Mouse (Mus musculus) CH12.LX (cell line): ENCODE results near the gene Olfr855. TPM values are rescaled to one million over a fixed set of nuclear protein-coding genes. Genes with fewer than 3 reads are reported as not detected.

Source experiments
- DNase-seq: peaks from one replicate; pipeline ENCODE4 v3.0.0-alpha.2; 2013; ENCODE audit errors: extremely low read depth
- H3K27ac ChIP-seq: 2 replicates; pipeline ENCODE4 v1.5.1; 2012; ENCODE audit warnings: low read depth, mild to moderate bottlenecking, control low read depth, moderate library complexity; ENCODE audit not compliant: insufficient read depth
- H3K27me3 ChIP-seq: replicated peaks from 2 replicates; pipeline ENCODE3; 2012; ENCODE audit warnings: inconsistent platforms
- H3K36me3 ChIP-seq, 2 experiments: replicated peaks in 1 of 2; 2 replicates each; pipeline versions ENCODE3 to v1.6.1; 2012; ENCODE audit warnings: inconsistent platforms in 1 of 2, low read length in 1 of 2, mild to moderate bottlenecking in 1 of 2, mixed read lengths in 1 of 2, moderate library complexity in 1 of 2; ENCODE audit not compliant: control insufficient read depth in 1 of 2, insufficient read depth in 1 of 2
- H3K4me1 ChIP-seq, 2 experiments: 2 replicates each; pipeline ENCODE4 v1.6.1; 2012; ENCODE audit warnings: inconsistent platforms in 1 of 2, moderate library complexity in 1 of 2; ENCODE audit not compliant: insufficient read depth in 2 of 2, control insufficient read depth in 1 of 2
- H3K4me2 ChIP-seq: 2 replicates; pipeline ENCODE4 v1.6.1; 2012; ENCODE audit warnings: low read depth, mild to moderate bottlenecking, control low read depth; ENCODE audit not compliant: poor library complexity, insufficient read depth, severe bottlenecking
- H3K4me3 ChIP-seq, 3 experiments: fragments of 150-350 bp in 1 of 3; sonication (generic) in 1 of 3; replicated peaks in 1 of 3; 2 replicates each; pipeline versions ENCODE3 to v1.5.1; 2011 to 2012; ENCODE audit warnings: low read depth in 2 of 3, low read length in 2 of 3, mild to moderate bottlenecking in 2 of 3, moderate library complexity in 2 of 3, control low read depth in 1 of 3, improper control_type of control experiment in 1 of 3, inconsistent platforms in 1 of 3, mixed read lengths in 1 of 3; ENCODE audit not compliant: poor library complexity in 1 of 3
- H3K79me2 ChIP-seq: replicated peaks from 2 replicates; pipeline ENCODE4 v1.6.1; 2012; ENCODE audit warnings: mild to moderate bottlenecking, moderate library complexity; ENCODE audit not compliant: control insufficient read depth, poor library complexity, insufficient read depth, severe bottlenecking; ENCODE audit errors: extremely low read depth
- H3K9ac ChIP-seq: 2 replicates; pipeline ENCODE4 v1.6.1; 2012; ENCODE audit warnings: low read depth, mild to moderate bottlenecking, control low read depth, moderate library complexity; ENCODE audit not compliant: insufficient read depth
- H3K9me3 ChIP-seq: replicated peaks from 2 replicates; pipeline ENCODE3; 2012; ENCODE audit warnings: low read length, inconsistent platforms, mixed read lengths
- CHD2 ChIP-seq: IDR thresholded peaks from 2 replicates; pipeline ENCODE4 v1.6.1; 2011; ENCODE audit warnings: low read length, improper control_type of control experiment
- EP300 ChIP-seq: IDR thresholded peaks from 2 replicates; pipeline ENCODE4 v1.6.1; 2011; ENCODE audit warnings: low read length, improper control_type of control experiment
- ETS1 ChIP-seq: conservative IDR thresholded peaks from 2 replicates; pipeline ENCODE4 v1.6.1; 2012; ENCODE audit warnings: low read depth, mild to moderate bottlenecking, inconsistent platforms, low read length, improper control_type of control experiment, moderate library complexity
- GABPA ChIP-seq: IDR thresholded peaks from 2 replicates; pipeline ENCODE4 v1.6.1; 2012; ENCODE audit warnings: low read depth, low read length, improper control_type of control experiment, inconsistent platforms; ENCODE audit not compliant: insufficient replicate concordance
- HCFC1 ChIP-seq: IDR thresholded peaks from 2 replicates; pipeline ENCODE4 v1.6.1; 2012; ENCODE audit warnings: low read depth, mild to moderate bottlenecking, inconsistent platforms, low read length, improper control_type of control experiment
- IRF4 ChIP-seq: IDR thresholded peaks from 2 replicates; pipeline ENCODE4 v1.6.1; 2014; ENCODE audit warnings: low read depth, mild to moderate bottlenecking, inconsistent platforms, low read length, improper control_type of control experiment
- MAFK ChIP-seq: IDR thresholded peaks from 2 replicates; pipeline ENCODE4 v1.6.1; 2011; ENCODE audit warnings: low read length, improper control_type of control experiment; ENCODE audit not compliant: insufficient replicate concordance
- MEF2A ChIP-seq: IDR thresholded peaks from 2 replicates; pipeline ENCODE4 v1.6.1; 2014; ENCODE audit warnings: low read depth, mild to moderate bottlenecking, inconsistent platforms, low read length, improper control_type of control experiment, borderline replicate concordance
- MYC ChIP-seq: IDR thresholded peaks from 2 replicates; pipeline ENCODE4 v1.6.1; 2011; ENCODE audit warnings: low read depth, mild to moderate bottlenecking, improper control_type of control experiment, low read length
- POLR2AphosphoS2 ChIP-seq: IDR thresholded peaks from 2 replicates; pipeline ENCODE4 v1.6.1; 2011; ENCODE audit warnings: low read depth, low read length, improper control_type of control experiment
- RAD21 ChIP-seq: IDR thresholded peaks from 2 replicates; pipeline ENCODE4 v1.6.1; 2011; ENCODE audit warnings: low read depth, mild to moderate bottlenecking, low read length, improper control_type of control experiment, moderate library complexity
- RCOR1 ChIP-seq: conservative IDR thresholded peaks from 2 replicates; pipeline ENCODE4 v1.6.1; 2012; ENCODE audit warnings: low read depth, mild to moderate bottlenecking, inconsistent platforms, low read length, improper control_type of control experiment
- SIN3A ChIP-seq: IDR thresholded peaks from 2 replicates; pipeline ENCODE4 v1.6.1; 2012; ENCODE audit warnings: low read length, improper control_type of control experiment, inconsistent platforms
- UBTF ChIP-seq: IDR thresholded peaks from 2 replicates; pipeline ENCODE4 v1.6.1; 2012; ENCODE audit warnings: low read depth, mild to moderate bottlenecking, inconsistent platforms, low read length, improper control_type of control experiment, moderate library complexity
- USF1 ChIP-seq: IDR thresholded peaks from 2 replicates; pipeline ENCODE4 v1.6.1; 2014; ENCODE audit warnings: low read depth, mild to moderate bottlenecking, inconsistent platforms, low read length, improper control_type of control experiment
- USF2 ChIP-seq: conservative IDR thresholded peaks from 2 replicates; pipeline ENCODE4 v1.6.1; 2011; ENCODE audit warnings: low read depth, low read length, improper control_type of control experiment
- ZC3H11A ChIP-seq: IDR thresholded peaks from 2 replicates; pipeline ENCODE4 v1.6.1; 2012; ENCODE audit warnings: low read depth, mild to moderate bottlenecking, inconsistent platforms, low read length, improper control_type of control experiment
- ZKSCAN1 ChIP-seq: IDR thresholded peaks from 2 replicates; pipeline ENCODE4 v1.6.1; 2012; ENCODE audit warnings: low read depth, inconsistent platforms, low read length, improper control_type of control experiment, borderline replicate concordance
- ZNF384 ChIP-seq: IDR thresholded peaks from 2 replicates; pipeline ENCODE4 v1.6.1; 2012; ENCODE audit warnings: low read depth, low read length, improper control_type of control experiment, inconsistent platforms
- dilution Hi-C: fragments of 300-500 bp; cut with MboI; formaldehyde crosslinking; loops from 2 replicates; pipeline ENCODE4 v1.14.3; 2020; ENCODE audit warnings: low sequenced_read_pairs; ENCODE audit not compliant: extremely low pct_unique_long_range_greater_than_20kb, extremely low pct_ligation_motif_present
- in situ Hi-C: fragments of 300-500 bp; cut with MboI; formaldehyde crosslinking; loops from 3 replicates; pipeline ENCODE4 v1.14.3; 2019; ENCODE audit warnings: low sequenced_read_pairs, low pct_ligation_motif_present, low pct_unique_long_range_greater_than_20kb, mixed read lengths
- polyA plus RNA-seq: library from polyadenylated mRNA; unstranded; fragments of >175 nt; gene quantifications from 2 replicates; pipeline ENCODE4 v1.2.1, GENCODE M21; 2012; ENCODE audit warnings: low read depth; ENCODE audit not compliant: insufficient read length
- total RNA-seq, 2 experiments: library from RNA; depleted of rRNA; stranded (reverse); fragments of 300-350 nt in 1 of 2; fragments of >200 nt in 1 of 2; gene quantifications; 2 replicates each; pipeline ENCODE4 v1.2.3; 2012 to 2014

Gene Olfr855
- not detected in 2 replicates for total RNA-seq (2012; rRNA removed)
- not detected in 2 replicates for total RNA-seq (2014; rRNA removed)
- polyA plus RNA-seq = not detected in 2 replicates

GRCm38 (mm10) chr9:19582317-19582716 is at the start of gene Olfr855:
Olfr855 (plus strand) TSS chr9:19582617.
- no peaks in the 10 kb centered on the region for H3K27me3 ChIP-seq
- no peaks in the 10 kb centered on the region for H3K36me3 ChIP-seq
- no peaks in the 10 kb centered on the region for H3K4me1 ChIP-seq
- no peak within 1 kb of the TSS for H3K4me3 ChIP-seq
- H3K9me3 ChIP-seq = no peaks in the 10 kb centered on the region
- no peak within 1 kb of the TSS for H3K9ac ChIP-seq
- no peak within 1 kb of the TSS for H3K4me2 ChIP-seq
- no peak for TF ChIP-seq MAFK
- no peak for TF ChIP-seq CHD2
- no peak for TF ChIP-seq EP300
- no peak for TF ChIP-seq UBTF
- TF ChIP-seq USF2 = no peak
- no peaks in the 10 kb centered on the region for H3K79me2 ChIP-seq
- in situ Hi-C loops = no loop called here
- no peak within 1 kb of the TSS for H3K27ac ChIP-seq
- DNase-seq = no peak
- dilution Hi-C loops = no loop called here

- Histone ChIP-seq H3K4me3 (no peak within 1 kb of the TSS), H3K36me3 (no peaks in the 10 kb centered on the region), H3K9me3 (no peaks in the 10 kb centered on the region), H3K27me3 (no peaks in the 10 kb centered on the region), H3K9ac (no peak within 1 kb of the TSS), H3K79me2 (no peaks in the 10 kb centered on the region), H3K27ac (no peak within 1 kb of the TSS), H3K4me1 (no peaks in the 10 kb centered on the region), H3K4me2 (no peak within 1 kb of the TSS)
- no peak for TF ChIP-seq HCFC1
- no peak for TF ChIP-seq MYC
- no peak for TF ChIP-seq MAFK
- no peak for TF ChIP-seq USF2
- TF ChIP-seq ZKSCAN1 = no peak
- TF ChIP-seq ZNF384 = no peak
- in situ Hi-C loops (no loop called here), dilution Hi-C loops (no loop called here)
- DNase-seq = no peak
Measured at GRCm38 (mm10) chr9:19540976-19541375, 41.4 kb upstream of the Olfr855 start, which contains the start of gene Olfr853. Olfr853 (minus strand) TSS chr9:19541076.

DNA sequence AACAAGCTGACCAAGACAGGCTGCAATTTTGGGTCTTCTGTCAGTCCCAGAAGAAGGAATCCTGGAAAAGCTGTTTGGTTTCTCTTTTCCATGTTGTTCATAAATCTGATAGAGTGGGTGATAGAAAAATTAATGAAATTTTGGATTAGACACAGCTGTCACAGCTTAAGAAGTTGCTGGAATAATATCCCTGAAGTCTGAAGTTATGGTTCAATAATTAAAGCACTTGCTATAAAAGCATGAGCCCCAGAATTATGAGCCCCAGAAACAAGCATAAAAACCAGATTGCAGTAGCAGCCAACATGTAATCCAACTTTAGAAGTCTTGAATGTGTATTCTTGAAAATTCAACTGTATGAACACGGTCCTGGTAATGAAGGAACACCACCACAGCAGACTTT is 15.1 kb upstream of the Olfr855 start, which contains the start of gene Olfr854:
Olfr854 (minus strand) TSS at position 101 of the 400 bp plus-strand sequence.
- H3K79me2 ChIP-seq = no peaks in the 10 kb centered on the region
- TF ChIP-seq SIN3A (no peak), USF1 (no peak), RAD21 (no peak), MEF2A (no peak), ZC3H11A (no peak), RCOR1 (no peak), EP300 (no peak), HCFC1 (no peak), IRF4 (no peak), GABPA (no peak), ETS1 (no peak), POLR2AphosphoS2 (no peak)
- H3K36me3 ChIP-seq = no peaks in the 10 kb centered on the region
- H3K4me2 ChIP-seq = no peak within 1 kb of the TSS
- H3K9me3 ChIP-seq = no peaks in the 10 kb centered on the region
- dilution Hi-C loops = no loop called here
- no peaks in the 10 kb centered on the region for H3K27me3 ChIP-seq
- no peak within 1 kb of the TSS for H3K4me3 ChIP-seq
- no peak within 1 kb of the TSS for H3K27ac ChIP-seq
- no peak within 1 kb of the TSS for H3K9ac ChIP-seq
- in situ Hi-C loops = no loop called here
- H3K4me1 ChIP-seq = no peaks in the 10 kb centered on the region
- no peak for DNase-seq
